Comparison of ENCODE assay signal across 14 mouse cellular contexts in the genomic region with DNA sequence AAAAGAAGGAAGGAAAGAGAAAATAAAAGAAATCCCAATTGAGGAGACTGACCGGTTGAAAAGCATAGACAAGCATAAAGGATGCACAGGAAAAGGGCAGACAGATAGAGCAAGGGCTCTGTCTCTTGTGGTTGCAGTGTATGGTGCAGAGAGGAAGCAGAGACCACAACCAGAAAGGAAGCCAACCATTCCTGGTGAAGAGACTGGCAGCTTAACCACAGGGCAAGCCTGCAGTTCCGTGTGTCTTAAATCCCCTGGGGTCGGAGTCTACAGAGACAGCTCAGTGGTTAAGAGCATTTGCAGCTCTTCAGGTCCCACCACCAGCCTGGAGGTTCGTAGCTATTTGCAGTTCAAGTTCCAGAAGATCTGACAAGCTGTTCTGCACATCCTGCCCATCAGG. TPM values are rescaled to one million over a fixed set of nuclear protein-coding genes. Genes with fewer than 3 reads are reported as not detected.
DNase-seq lines count a peak whose midpoint lies in the region; ATAC-seq and TF ChIP-seq lines count a peak whose summit lies in the region.
"Had no signal": no experiment of that assay in that cellular context is flagged by ENCODE, and none has a peak within 500 bp of the region (broad histone marks: within the 10 kb centered on the region; RNA-seq: fewer than 3 reads in every experiment).

No protein-coding gene starts in this region.

- no peak overlapping the region for H3K4me3 ChIP-seq in liver, postnatal 0 days (ENCODE audit: low read depth, low read length)
- no peak overlapping the region for H3K4me3 ChIP-seq in liver, embryonic 11.5 days (ENCODE audit: low read depth, low read length)
- no peak overlapping the region for H3K4me3 ChIP-seq in CH12.LX (replicated peaks in 1 of 3; ENCODE audit: low read depth in 2 of 3, low read length in 2 of 3, poor library complexity in 1 of 3)
- H3K4me3 ChIP-seq: liver, embryonic 13.5 days had no signal

- no peak overlapping the region for H3K27ac ChIP-seq in liver, postnatal 0 days (ENCODE audit: low read depth)
- H3K27ac ChIP-seq in liver, embryonic 11.5 days (ENCODE audit: low read depth, low read length), result no peak overlapping the region
- no peak overlapping the region for H3K27ac ChIP-seq in CH12.LX (ENCODE audit: insufficient read depth, low read depth)
- H3K27ac ChIP-seq: liver, embryonic 13.5 days had no signal

- H3K9me3 ChIP-seq in liver, postnatal 0 days (ENCODE audit: low read length), result no peaks in the 10 kb centered on the region
- no peaks in the 10 kb centered on the region for H3K9me3 ChIP-seq in liver, embryonic 11.5 days (ENCODE audit: control insufficient read depth, low read length)
- H3K9me3 ChIP-seq in CH12.LX (replicated peaks; ENCODE audit: low read length), result peaks cover 2% of the 10 kb centered on the region
- H3K9me3 ChIP-seq: liver, embryonic 13.5 days had no signal

- no peaks in the 10 kb centered on the region for H3K79me2 ChIP-seq in CH12.LX (replicated peaks; ENCODE audit: control insufficient read depth, extremely low read depth, insufficient read depth, poor library complexity, severe bottlenecking)

- no peak for TF ChIP-seq POLR2A in CH12.LX (IDR thresholded peaks at IDR 0.05; ENCODE audit: low read depth, low read length)

- H3K4me1 ChIP-seq in liver, postnatal 0 days (ENCODE audit: insufficient read depth), result peaks cover 9% of the 10 kb centered on the region; the same call in 1 of the 2 replicates
- H3K4me1 ChIP-seq in liver, embryonic 11.5 days (replicated peaks; ENCODE audit: control insufficient read depth, insufficient read depth, low read length), result peaks cover 22% of the 10 kb centered on the region
- H3K4me1 ChIP-seq in CH12.LX (ENCODE audit: control insufficient read depth in 1 of 2, insufficient read depth in 2 of 2), result peaks cover 6 to 14% of the 10 kb centered on the region in 2 experiments

- no peak for TF ChIP-seq CTCF in liver, postnatal 0 days (IDR thresholded peaks at IDR 0.05; ENCODE audit: low read depth)
- no peak for TF ChIP-seq CTCF in CH12.LX (conservative IDR thresholded peaks at IDR 0.05 in 1 of 2, IDR thresholded peaks at IDR 0.05 in 1 of 2; ENCODE audit: low read depth in 2 of 2, low read length in 2 of 2)

- DNase-seq in liver, postnatal 0 days, result peak; percentile 26
- no peak for DNase-seq in liver, embryonic 11.5 days (ENCODE audit: low spot score)
- peak; percentile 77 for DNase-seq in CH12.LX (ENCODE audit: extremely low read depth)
- DNase-seq in thymus, postnatal 10 days (ENCODE audit: low spot score in 2 of 2), result peak; percentile 22 to 42
- no peak for DNase-seq in left cerebral cortex, postnatal 36 days (ENCODE audit: low spot score in 2 of 2)
- no peak for DNase-seq in frontal cortex, postnatal 25 days (ENCODE audit: low spot score in 2 of 2)
- no peak for DNase-seq in cerebellum, postnatal 4 days (ENCODE audit: low spot score in 2 of 2)
- DNase-seq: cerebellum, adult 18-20 months; heart, postnatal 36 days; liver, embryonic 13.5 days; lung, postnatal 36 days had no signal

- WGBS in liver, postnatal 0 days (ENCODE audit: insufficient replicate concordance), result 24% methylated on average over 4 of the region's 4 CpGs
- whole genome bisulfite sequencing in liver, embryonic 11.5 days, result 34% methylated on average over 4 of the region's 4 CpGs

- dilution Hi-C loops in CH12.LX (cut with MboI; ENCODE audit: extremely low pct_ligation_motif_present, extremely low pct_unique_long_range_greater_than_20kb, low sequenced_read_pairs), result no loop called here

- in situ Hi-C loops in CH12.LX (cut with MboI; ENCODE audit: low pct_ligation_motif_present, low pct_unique_long_range_greater_than_20kb, low sequenced_read_pairs), result no loop called here

- H3K4me2 ChIP-seq in liver, postnatal 0 days (ENCODE audit: low read depth, low read length), result no peak overlapping the region
- no peak overlapping the region for H3K4me2 ChIP-seq in liver, embryonic 11.5 days
- no peak overlapping the region for H3K4me2 ChIP-seq in CH12.LX (ENCODE audit: insufficient read depth, low read depth, poor library complexity, severe bottlenecking)
- H3K4me2 ChIP-seq: liver, embryonic 13.5 days had no signal

- no peak; the same call in 1 of the 2 replicates for ATAC-seq in liver, postnatal 0 days
- ATAC-seq in liver, embryonic 11.5 days (replicated peaks; ENCODE audit: low FRiP score), result no peak; the same call in 1 of the 2 replicates
- ATAC-seq in megakaryocyte, adult 5-6 weeks (ENCODE audit: poor library complexity, severe bottlenecking), result peak; percentile 71
- ATAC-seq: intestine, embryonic 16.5 days; midbrain, embryonic 16.5 days had no signal

- intact Hi-C loops in left cerebral cortex, postnatal 36 days (cut with DNase I), result no loop called here

- no peaks in the 10 kb centered on the region for H3K27me3 ChIP-seq in liver, postnatal 0 days (ENCODE audit: insufficient read depth, low read length)
- no peaks in the 10 kb centered on the region for H3K27me3 ChIP-seq in liver, embryonic 11.5 days (replicated peaks; ENCODE audit: control insufficient read depth, insufficient read depth, low read length)
- H3K27me3 ChIP-seq in CH12.LX (replicated peaks), result peaks cover 3% of the 10 kb centered on the region

- no peak overlapping the region for H3K9ac ChIP-seq in liver, postnatal 0 days (replicated peaks)
- no peak overlapping the region for H3K9ac ChIP-seq in liver, embryonic 11.5 days (ENCODE audit: low read depth, low read length)
- no peak overlapping the region for H3K9ac ChIP-seq in CH12.LX (ENCODE audit: insufficient read depth, low read depth)
- H3K9ac ChIP-seq: liver, embryonic 13.5 days had no signal

- TF ChIP-seq RAD21 in CH12.LX (IDR thresholded peaks at IDR 0.05; ENCODE audit: low read depth, low read length), result no peak

- TF ChIP-seq EP300 in liver, postnatal 0 days (IDR thresholded peaks at IDR 0.05; ENCODE audit: low read depth), result no peak
- peak; percentile 66 for TF ChIP-seq EP300 in CH12.LX (IDR thresholded peaks at IDR 0.05; ENCODE audit: low read length)

- H3K36me3 ChIP-seq in liver, postnatal 0 days (replicated peaks; ENCODE audit: insufficient read depth, low read length), result no peaks in the 10 kb centered on the region
- no peaks in the 10 kb centered on the region for H3K36me3 ChIP-seq in liver, embryonic 11.5 days (ENCODE audit: control insufficient read depth, insufficient read depth, low read length)
- no peaks in the 10 kb centered on the region for H3K36me3 ChIP-seq in CH12.LX (replicated peaks in 1 of 2; ENCODE audit: control insufficient read depth in 1 of 2, insufficient read depth in 1 of 2, low read length in 1 of 2)
- H3K36me3 ChIP-seq: liver, embryonic 13.5 days had no signal

TF ChIP-seq in CH12.LX, 34 proteins besides CTCF, POLR2A, EP300 and RAD21:
- TF ChIP-seq JUN (IDR thresholded peaks at IDR 0.05; ENCODE audit: insufficient read depth, low read depth, low read length) (no peak), ELF1 (IDR thresholded peaks at IDR 0.05; ENCODE audit: low read depth, low read length) (peak; percentile 46), MAFK (IDR thresholded peaks at IDR 0.05; ENCODE audit: insufficient replicate concordance, low read length) (0 out of 2 replicates have a peak, but pooled peaks have one; percentile 13), MEF2A (IDR thresholded peaks at IDR 0.05; ENCODE audit: borderline replicate concordance, low read depth, low read length) (peak; percentile 49), IRF4 (IDR thresholded peaks at IDR 0.05; ENCODE audit: low read depth, low read length) (peak; percentile 24; the same call in 1 of the 2 replicates), BHLHE40 (IDR thresholded peaks at IDR 0.05; ENCODE audit: low read depth, low read length) (peak; percentile 41)

RNA-seq across cellular contexts. Expression of a gene that starts 31.6 kb away (rescaled TPM):
- polyA plus RNA-seq in liver, postnatal 0 days (2015; fragmentation: Nextera tagmentation; extraction: Ambion mirVana), result 1.8 and 2.4 TPM in 2 replicates
- polyA plus RNA-seq in liver, embryonic 11.5 days (2014; fragmentation: Nextera tagmentation; extraction: Ambion mirVana), result 11.6 and 11.9 TPM in 2 replicates
- total RNA-seq in CH12.LX (2012; rRNA removed) (3.2 and 3.8 TPM in 2 replicates), CH12.LX (2014; rRNA removed) (0.49 and 1.1 TPM in 2 replicates)
- polyA plus RNA-seq in CH12.LX (2012; ENCODE audit: insufficient read length, low read depth), result 1.4 and 1.9 TPM in 2 replicates
- 0.83 and 2.2 TPM in 2 replicates for total RNA-seq in megakaryocyte, adult 5-6 weeks (2015)
- 1.3 and 1.8 TPM in 2 replicates for total RNA-seq in megakaryocyte, adult 5-6 weeks (2017)
- total RNA-seq in left cerebral cortex, postnatal 36 days (2021), result under 1 TPM; 0.45 to 0.57 TPM
- total RNA-seq: heart, postnatal 36 days had no signal
- polyA plus RNA-seq: midbrain, embryonic 16.5 days had no signal

RNA-seq across cellular contexts. Expression of a gene that starts 55.6 kb away (rescaled TPM):
- polyA plus RNA-seq in liver, postnatal 0 days (2015; fragmentation: Nextera tagmentation; extraction: Ambion mirVana), result 190 and 216 TPM in 2 replicates
- polyA plus RNA-seq in liver, embryonic 11.5 days (2014; fragmentation: Nextera tagmentation; extraction: Ambion mirVana), result 247 and 278 TPM in 2 replicates
- total RNA-seq in CH12.LX (2012; rRNA removed) (111 and 146 TPM in 2 replicates), CH12.LX (2014; rRNA removed) (182 and 186 TPM in 2 replicates)
- 174 and 205 TPM in 2 replicates for polyA plus RNA-seq in CH12.LX (2012; ENCODE audit: insufficient read length, low read depth)
- 356 and 374 TPM in 2 replicates for total RNA-seq in megakaryocyte, adult 5-6 weeks (2015)
- total RNA-seq in megakaryocyte, adult 5-6 weeks (2017), result 194 and 199 TPM in 2 replicates
- total RNA-seq in left cerebral cortex, postnatal 36 days (2021), result 100 to 1,000 TPM in 1 of 2 experiments, 10 to 100 TPM in 1; 89.8 to 102 TPM

Comparison
In these comparisons a context has a peak if more than half of its experiments do, and no peak if none do; other contexts are left out.
1. DNase-seq: peak in liver, postnatal 0 days (single experiment), CH12.LX (single experiment) and thymus, postnatal 10 days (2 of 2); none in liver, embryonic 11.5 days (single experiment), left cerebral cortex, postnatal 36 days (0 of 2), frontal cortex, postnatal 25 days (0 of 2) and cerebellum, postnatal 4 days (0 of 2).